Mouse (Mus musculus) monocyte, adult 2 months (primary cell): ENCODE results near the gene Helb.
"Not testable (repeated sequence)": the region's sequence is repeated elsewhere in the genome, so short reads cannot be mapped to it uniquely, and the experiment has no call there.

Experiments used
- DNase-seq, 2 experiments: peaks; one replicate each; pipeline ENCODE4 v3.0.0; 2022; ENCODE audit warnings: low spot score in 2 of 2, low read depth in 1 of 2

Helb gene

DNA sequence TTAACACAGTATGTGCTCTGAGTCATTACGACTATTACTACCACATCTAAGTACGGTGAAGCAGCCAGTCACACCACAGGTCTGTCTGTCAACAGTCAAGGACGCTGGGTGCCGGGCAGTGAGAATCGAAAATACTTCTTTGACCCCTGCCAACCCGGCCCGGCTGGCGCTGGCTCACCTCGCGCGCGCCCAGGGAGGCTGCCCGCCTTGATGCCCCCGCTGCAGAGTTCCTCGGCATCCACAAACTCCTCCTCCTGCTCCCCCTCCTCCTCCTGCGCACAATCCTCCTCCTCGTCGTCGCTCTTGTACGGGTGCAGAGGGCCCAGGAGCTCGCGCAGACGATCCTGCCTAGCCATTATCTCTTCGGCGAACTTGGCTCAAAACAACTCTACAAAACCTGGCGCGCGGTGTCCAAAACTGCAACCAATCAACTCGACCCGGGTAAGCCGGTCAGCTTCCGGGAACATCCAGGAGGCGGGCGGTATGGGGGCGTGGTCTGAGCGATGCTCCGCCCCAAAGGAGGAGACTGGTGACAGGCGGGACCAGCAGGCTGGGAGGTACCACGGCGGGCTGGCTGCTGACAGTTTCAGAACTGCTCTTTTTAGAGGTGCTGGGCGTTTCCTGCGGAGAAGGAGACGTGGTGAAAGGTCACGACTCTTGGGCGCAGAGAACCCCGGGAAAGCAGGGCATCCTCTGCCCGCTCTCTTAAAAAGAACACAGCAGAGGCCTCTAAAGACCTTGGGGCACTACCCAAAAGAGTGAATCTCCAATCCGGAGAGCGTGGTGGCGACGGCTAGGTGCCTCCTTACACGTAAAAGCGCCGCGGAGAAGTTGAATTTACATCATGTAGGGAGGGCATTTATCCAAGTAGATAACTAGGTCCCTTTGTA, at the start of gene Helb:
TSS of gene Helb (minus strand) at position 481 of the 890 bp plus-strand sequence.
- peak; percentile 98 to 100 for DNase-seq

DNA sequence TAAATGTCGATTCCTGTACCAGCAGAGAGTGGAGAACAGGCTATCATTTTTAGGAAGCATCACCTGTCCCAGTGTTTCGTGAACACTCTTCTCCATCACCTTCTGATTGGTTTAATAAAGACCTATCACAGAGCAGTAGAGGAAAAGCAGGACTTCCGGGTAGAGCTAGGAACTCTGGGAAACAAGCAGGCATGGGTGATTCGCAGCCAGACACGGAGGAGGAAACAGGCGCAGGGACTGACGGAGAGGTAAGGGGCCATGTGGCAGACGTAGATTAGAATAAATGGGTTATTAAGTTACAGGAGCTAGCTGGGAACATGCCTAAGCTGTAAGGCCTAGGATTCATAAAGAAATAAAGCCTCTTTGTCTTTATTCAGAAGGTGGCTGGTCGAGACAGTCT, 47.7 kb upstream of the Helb start:
- DNase-seq: no peak

DNA sequence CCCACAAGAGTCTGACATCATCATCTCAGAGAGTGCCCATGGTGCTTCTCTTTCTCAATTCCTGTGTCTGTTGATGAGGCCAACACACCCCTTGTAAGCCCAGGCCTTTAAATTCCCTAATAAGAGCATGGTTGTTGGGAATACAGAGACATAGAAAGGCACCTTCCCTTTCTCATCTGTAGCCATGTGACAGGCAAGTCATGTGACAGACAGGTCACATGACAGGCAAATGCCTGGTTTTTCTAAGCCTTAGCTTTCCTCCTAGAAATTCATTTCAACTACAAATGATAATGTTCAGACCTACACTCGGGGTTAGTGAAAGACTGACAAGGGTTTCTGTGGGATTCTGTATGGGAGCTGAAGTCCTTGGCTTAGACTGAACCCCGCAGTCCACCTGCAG, 41.1 kb upstream of the Helb start:
- no peak for DNase-seq

DNA sequence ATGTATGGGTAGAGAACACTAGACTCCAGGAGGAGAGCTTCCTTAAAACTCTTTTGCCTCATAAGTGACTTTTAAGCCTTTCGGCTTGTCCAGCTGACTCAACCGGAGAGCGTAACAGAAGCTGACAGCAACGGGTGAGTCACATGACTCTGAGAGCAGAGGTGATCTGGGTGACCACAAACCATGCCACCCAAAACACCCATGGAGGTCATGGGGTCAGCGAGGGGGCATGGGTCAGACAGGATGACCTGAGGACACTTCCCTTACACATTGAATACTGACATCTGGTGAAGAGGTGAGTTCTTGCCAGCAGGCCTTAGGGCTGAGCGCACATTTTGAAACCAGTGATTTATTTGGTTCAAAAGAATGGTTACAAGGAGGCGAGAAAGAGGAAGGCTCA, 38.9 kb upstream of the Helb start:
- peak in 1 of 2 experiments; percentile 16 for DNase-seq

DNA sequence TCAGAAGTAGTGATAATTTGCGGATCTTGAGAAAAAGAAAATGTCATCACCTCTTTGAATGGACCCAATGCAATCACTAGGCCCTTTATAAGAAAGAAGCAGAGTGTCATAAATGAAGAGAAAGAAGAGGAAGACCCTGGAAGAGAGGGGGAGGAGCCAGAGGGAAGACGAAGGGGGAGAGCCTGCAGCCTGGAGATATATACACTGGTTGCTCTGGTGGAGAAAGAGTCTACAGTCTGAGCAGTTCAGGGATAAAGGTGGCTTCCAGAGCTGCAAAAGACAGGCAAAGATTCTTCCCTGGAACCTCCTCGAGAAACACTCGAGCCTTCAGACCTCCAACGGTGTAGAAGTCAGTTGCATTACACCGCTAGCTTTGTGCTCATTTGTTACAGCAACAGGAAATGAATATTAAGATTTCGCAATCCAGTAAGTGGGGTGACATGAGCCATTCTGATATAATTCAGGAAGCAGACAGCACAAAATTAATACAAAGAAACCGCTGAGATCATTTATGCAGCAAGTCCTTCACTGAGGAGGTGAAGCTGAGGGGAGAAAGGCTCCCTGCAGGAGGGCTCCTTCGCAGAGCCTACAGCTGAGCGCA, 28.2 kb upstream of the Helb start:
- DNase-seq: peak in 1 of 2 experiments; percentile 15

DNA sequence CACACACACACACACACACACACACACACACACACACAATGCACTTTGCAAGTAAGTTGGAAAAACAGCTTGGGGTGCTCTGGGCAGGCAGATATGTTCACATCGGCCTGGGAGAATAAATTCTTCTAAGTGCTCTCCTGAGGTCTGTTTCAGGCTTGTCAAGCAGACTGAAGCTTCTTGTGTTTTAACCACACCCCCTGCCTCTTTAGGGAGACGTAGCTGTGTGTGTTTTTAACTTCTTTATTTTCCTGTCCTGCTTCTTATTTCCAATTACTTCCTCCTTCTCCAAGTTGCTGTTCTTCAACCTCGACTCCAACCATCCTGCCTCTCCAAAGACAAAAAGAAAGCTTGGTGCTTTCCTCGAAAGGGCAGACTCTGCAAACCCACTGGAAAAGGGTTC, 27.4 kb upstream of the Helb start:
- DNase-seq: no peak

DNA sequence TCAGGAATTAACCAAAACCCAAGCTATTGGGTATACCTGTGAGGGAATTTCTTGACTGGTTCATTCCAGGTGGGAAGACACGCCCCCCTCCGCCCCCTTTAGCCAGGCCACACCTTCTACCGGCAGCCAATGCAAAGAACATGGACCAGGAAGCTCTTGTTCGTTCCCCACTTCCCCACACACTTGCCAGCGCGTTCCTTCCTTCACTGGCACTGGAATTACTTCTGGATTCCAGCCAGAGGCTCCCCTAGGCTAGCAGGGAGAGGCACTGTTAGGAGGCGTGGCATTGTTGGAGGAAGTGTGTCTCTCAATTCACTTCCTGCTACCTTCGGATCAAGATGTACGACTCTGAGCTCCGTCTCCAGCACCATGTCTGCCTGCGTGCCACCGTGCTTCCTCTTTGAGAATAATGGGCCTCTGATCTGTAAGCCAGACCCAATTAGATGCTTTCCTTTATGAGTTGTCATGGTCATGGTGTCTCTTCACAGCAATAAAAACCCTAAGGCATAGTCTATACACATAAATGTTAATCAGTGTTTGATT, 23.3 kb upstream of the Helb start:
- no peak for DNase-seq

DNA sequence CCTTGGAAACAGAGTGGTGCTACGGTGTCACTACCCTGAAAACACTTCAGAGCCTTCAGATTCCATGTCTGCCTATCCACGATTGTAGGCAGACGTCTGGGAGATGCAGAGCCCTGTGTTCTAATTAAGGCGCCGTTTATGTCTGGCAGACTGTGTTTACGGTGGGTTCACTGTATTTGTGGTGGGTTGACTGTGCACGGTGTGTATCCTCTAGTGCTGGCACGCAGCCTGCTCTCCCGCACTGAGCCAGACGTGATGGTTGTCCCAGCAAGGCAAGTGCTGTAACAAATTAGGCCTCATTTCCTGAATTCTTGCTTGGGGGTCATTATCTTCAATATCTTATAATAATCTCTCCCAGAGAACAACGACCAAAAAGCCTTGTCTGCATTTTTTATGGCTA, 20.9 kb upstream of the Helb start:
- no peak for DNase-seq

DNA sequence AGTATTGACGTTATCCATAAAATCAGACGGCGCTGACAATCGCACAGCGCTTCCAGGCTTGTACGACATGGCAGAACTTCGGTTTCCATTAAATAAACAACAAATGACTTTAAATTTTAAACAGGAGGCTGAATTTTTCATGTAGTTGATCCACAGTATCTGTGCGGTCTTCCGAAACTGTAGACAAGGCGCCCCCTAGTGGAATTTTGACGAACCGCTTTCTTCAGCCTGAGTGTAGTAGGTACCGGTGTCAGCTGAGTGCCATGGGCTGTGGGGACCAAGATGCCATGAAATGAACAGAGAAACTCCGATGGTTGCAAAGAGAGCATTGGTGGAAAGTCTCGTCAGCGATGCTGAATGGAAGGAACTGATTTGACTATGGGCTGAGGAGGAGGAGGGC, 17.8 kb upstream of the Helb start:
- no peak for DNase-seq

DNA sequence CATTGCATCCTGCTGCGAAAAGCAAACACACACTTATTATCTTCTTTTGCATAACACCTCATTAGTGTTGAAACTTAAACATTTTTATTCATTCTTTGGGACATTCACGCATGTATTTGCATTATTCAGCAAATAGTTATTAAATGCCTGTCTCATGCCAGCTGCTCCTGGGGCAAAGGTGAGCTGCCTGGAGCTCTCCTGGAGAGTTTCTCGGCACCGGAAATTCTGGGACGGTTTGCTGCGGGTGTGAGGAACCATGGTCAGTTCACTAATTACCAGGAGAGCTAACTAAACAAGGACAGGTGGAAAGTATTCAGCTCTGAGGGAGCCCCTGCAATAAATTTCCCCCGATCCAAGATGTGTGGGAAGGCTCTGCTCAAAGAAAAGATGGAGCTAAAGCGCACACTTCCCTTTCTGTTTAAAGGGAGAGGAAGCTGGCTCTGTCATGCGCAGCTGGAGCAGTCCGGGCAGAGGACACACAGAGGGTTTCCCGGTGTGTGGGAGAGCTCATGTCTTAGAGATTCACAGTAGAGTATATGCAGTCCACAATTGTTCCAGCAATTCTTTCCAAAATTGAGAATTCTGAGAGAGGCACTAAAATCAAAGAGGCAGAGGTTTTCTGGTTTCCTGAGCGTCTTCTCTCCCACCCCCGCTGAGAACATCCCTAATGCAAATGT, 16.0 kb upstream of the Helb start:
- DNase-seq: no peak

DNA sequence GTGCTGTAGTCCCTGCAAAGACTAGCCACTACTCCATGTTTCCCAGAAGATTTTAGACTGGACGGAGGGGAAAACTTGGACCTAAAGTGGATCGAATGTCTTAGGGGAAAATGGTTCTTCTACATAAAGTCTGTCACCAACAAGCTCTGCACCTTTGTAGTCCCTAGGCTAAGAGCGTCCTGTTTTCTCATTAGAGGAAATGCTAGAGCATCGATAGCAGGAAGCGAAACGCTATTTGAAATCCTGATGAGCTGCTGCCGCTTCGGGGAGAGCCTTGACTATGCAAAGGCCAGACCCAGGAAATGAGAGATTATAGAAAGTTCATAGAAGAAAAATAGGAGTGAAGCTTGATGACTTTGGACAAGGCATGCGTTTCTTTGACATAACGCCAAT, 12.7 kb upstream of the Helb start:
- no peak for DNase-seq

DNA sequence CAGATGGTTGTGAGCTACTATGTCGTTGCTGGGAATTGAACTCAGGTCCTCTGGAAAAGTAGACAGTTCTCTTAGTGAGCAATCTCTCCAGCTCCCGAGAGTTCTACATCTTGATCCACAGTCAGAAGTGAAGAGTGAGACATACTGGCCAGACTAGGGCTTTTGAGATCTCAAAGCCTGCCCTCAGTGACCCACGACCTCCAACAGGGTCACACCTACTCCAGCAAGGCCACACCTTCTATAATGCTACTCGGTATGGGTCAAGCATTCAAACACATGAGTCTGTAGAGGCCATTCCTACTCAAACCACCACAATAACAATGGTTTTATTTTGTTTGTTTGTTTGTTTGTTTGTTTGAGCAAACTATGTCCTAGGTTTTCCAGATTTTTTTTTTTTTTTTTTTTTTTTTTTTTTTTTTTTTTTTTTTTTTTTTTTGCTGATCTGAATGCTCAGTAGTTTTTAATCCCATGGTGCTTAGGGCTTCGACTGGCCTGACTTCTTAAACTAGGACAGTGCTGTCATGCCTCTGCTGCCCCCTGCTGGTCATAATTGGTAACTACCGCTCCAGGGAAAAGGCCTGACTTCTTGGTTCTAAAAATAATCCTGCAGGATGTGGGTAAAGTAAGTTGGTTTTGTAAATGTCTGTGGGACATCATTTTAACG, 12.1 kb upstream of the Helb start:
- DNase-seq: peak; percentile 57 to 74

DNA sequence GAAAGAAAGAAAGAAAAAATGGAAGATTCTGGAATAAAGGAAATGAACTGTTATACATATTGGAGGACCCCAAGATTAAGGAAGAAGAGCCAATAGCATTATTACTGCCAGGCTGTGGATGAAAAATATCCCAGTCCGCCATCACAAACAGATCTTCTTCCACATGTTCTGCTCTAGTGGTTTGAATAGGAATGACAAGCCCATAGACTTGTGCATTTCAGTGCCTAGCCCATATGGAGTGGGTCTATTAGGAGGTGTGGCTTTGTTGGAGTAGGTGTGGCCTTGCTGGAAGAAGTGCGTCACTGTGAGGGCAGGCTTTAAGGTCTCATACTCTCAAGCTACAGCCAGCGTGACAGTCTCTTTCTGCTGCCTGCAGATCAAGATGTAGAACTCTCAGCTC, 10.9 kb upstream of the Helb start:
- DNase-seq: no peak

DNA sequence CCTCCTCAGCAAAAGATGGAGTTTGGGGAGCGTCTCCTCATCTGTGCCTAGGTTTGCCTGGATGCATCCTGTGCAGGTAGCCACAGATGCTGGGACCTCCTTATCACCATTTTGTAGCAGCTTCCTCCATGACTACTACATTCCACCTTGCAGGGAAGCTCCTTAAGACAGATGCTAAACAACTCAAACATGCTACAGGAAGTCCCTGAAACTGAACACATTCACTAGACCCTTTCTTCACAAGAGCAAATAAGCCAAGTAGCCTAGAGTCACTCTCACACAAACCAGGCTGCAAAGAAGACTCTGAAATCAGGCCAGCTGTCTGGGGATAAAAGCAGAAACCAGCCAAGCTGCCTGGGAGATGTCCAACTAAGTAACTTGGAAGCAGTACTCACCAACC, 2.5 kb upstream of the Helb start:
- no peak for DNase-seq

DNA sequence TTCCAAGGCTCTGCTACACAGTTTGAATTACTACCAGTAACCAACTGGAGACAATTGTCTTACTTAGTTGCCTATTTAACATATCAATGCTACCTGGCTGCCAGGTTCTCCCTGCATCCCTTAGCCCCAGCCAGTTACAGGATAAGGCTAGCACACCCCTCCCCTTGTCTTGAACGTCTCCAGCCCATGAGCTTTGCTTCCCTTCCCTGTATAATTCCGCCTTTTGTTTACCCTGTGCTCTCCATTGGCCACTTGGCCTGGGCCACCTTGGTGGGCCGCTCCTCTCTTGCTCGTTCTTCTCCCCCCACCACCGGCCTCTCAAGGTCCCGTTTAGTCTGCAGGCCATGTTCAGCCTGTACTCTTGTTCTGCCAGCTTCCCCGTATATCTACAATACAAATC, 1.7 kb upstream of the Helb start:
- DNase-seq: no peak

DNA sequence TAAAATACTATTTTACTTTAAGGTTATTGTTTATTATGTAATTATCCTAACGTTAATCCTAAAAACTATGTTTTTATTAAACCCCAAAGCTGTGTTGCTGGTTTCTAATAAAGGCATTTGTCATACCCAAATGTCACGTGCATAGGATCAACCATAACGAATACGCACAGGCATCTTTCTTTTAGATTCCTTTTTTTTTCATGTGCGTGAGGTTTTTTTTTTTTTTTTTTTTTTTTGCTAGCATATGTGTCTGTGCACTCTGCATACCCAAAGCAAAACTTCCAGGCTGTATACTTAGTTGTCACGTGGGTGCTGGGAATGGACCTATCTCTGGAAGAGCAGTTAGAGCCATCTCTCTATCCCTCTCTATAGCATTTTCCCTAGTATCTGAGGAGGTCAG, 1.2 kb upstream of the Helb start:
- DNase-seq: no peak

DNA sequence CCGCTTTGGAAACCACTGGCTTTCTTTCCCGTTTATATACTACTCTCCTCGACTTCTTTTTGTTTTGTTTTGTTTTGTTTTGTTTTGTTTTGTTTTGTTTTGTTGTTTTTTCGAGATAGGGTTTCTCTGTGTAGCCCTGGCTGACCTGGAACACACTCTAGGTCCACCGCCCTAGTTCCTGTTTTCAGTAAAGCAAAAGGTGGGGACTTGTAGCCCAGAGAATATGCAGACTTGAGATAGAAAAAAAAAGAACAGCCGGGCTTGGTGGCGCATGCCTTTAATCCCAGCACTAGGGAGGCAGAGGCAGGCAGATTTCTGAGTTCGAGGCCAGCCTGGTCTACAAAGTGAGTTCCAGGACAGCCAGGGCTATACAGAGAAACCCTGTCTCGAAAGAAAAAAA, 695 bp upstream of the Helb start:
- DNase-seq: not testable (repeated sequence)

DNA sequence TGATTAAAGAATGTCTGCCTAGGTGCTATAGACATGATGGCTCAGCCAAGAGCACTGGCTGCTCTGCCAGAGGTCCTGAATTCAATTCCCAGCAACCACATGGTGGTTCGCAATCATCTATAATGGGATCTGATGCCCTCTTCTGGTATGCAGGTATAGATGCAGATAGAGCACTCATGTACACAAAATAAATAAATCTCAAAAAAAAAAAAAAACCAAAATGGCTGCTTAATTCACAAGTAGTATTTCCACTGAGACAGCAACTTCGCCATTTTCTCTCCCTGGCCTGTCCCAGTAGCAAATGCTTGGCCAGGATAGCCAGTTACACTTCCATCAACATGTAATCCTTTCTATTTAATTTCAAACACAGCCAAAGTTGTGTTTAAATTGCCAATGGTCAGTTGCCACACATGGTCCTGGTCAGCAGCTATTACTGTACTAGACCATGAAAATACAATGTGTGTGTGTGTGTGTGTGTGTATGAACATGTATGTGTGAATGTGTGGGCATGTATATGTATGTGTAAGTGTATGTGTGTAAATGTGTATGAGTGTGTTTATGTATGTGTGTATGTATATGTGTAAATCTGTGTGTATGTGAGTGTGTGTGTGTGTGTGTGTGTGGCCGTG, 982 bp downstream of the Helb start:
- no peak for DNase-seq

DNA sequence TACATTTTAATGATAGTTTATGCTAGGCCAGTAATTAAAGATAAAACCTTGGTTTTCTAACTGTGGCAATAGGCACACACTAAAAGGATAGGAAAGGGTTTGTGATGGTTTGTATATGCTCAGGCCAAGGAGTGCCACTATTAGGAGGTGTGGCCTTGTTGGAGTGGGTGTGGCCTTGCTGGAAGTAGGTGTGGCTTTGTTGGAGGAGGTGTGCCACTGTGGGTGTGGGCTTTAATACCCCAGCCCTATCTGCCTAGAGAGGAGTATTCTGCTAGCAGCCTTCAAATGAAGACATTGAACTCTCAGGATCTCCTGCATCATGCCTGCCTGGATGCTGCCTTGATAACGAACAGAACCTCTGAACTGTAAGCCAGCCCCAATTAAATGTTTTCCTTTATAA, 12.0 kb downstream of the Helb start:
- no peak for DNase-seq

DNA sequence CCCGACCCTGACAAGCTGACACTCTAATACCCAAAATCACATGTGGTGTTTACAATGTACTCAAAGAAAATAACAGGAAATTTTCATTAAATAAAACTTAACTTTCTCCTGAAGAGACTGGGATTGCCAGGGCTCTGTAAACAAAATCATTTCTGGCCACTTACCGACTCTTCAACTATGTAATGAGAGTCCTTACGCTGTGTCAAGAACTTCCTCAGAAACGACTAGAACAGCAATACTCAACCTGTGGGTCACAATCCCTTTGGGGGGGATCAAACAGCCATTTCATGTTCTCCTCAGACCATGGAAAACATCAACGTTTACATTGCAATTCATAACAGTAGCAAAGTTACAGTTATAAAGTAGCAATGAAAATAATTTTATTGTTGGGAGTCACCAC, 15.2 kb downstream of the Helb start:
- no peak for DNase-seq

DNA sequence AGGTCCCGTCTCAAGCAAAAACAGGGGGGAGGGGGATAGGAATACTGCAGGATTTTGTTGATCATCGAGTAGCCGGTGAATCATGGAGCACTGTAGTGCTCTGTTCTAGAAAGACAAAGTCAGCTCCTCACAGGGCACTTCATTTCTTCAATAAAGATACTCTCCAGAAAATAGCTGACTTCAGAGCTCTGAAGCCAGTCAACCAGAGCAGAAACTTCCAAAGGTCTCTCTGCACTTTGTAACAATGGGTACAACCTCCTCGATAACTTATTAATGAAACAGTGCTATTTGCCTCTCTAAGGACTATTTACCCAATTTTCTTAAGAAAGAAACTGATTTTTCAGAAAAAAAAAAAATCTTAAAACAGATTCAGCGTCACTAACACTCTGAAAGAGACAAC, 17.1 kb downstream of the Helb start:
- DNase-seq: no peak
